Mouse (Mus musculus): Measurements from ENCODE around the gene Siva1. TPM values are rescaled to one million over a fixed set of nuclear protein-coding genes. Genes with fewer than 3 reads are reported as not detected.

Siva1 gene
- polyA plus RNA-seq, 1 experiment from 2014 or later, result 222 TPM

- Histone ChIP-seq H3K36me3 (replicated peaks; ENCODE audit: control insufficient read depth, insufficient read depth, low read depth, low read length) (no peaks in the 10 kb centered on the region), H3K4me3 (ENCODE audit: low read depth, low read length) (no peak overlapping the region), H3K9ac (replicated peaks; ENCODE audit: low read length) (no peak overlapping the region), H3K27ac (replicated peaks; ENCODE audit: low read depth, low read length) (no peak overlapping the region), H3K9me3 (replicated peaks; ENCODE audit: control insufficient read depth, low read length) (no peaks in the 10 kb centered on the region), H3K4me2 (ENCODE audit: low read depth, low read length) (no peak overlapping the region), H3K27me3 (ENCODE audit: control insufficient read depth, insufficient read depth, low read length) (no peaks in the 10 kb centered on the region), H3K4me1 (ENCODE audit: control insufficient read depth, insufficient read depth, low read length) (peaks cover 13% of the 10 kb centered on the region)
- no peak for ATAC-seq (replicated peaks; ENCODE audit: insufficient number of reproducible peaks, low FRiP score, low TSS enrichment, low read depth)
- DNase-seq (ENCODE audit: low spot score), result no peak
- WGBS, result 80% methylated on average over 3 of the region's 3 CpGs
Measured at GRCm38 (mm10) chr12:112696806-112697425, 52.4 kb downstream of the Siva1 start.

Small RNA genes lying within 50 kb of the gene (microRNA-seq; reads per million reads assigned to microRNA genes)
- gene Mir6939 (ENCODE audit: borderline number of aligned reads), result 2.8 reads per million

Other genes with a start within 250 kb of the Siva1 start
- not detected in 2 replicates for gene A530016L24Rik, start 155.2 kb upstream of the Siva1 start, polyA plus RNA-seq (2014; fragmentation: Nextera tagmentation; extraction: Ambion mirVana)
- gene Tmem179, start 127.9 kb upstream of the Siva1 start, polyA plus RNA-seq (2014; fragmentation: Nextera tagmentation; extraction: Ambion mirVana), result 1.4 and 1.9 TPM in 2 replicates
- gene Inf2, start 55.9 kb upstream of the Siva1 start, polyA plus RNA-seq (2014; fragmentation: Nextera tagmentation; extraction: Ambion mirVana), result 1.6 and 1.9 TPM in 2 replicates
- gene Adssl1, start 24.6 kb upstream of the Siva1 start, polyA plus RNA-seq (2014; fragmentation: Nextera tagmentation; extraction: Ambion mirVana), result 4.0 and 4.2 TPM in 2 replicates
- gene Akt1, start 30.2 kb downstream of the Siva1 start, polyA plus RNA-seq (2014; fragmentation: Nextera tagmentation; extraction: Ambion mirVana), result 68.3 and 99.2 TPM in 2 replicates
- gene Zbtb42, start 34.1 kb downstream of the Siva1 start, polyA plus RNA-seq (2014; fragmentation: Nextera tagmentation; extraction: Ambion mirVana), result 2.3 and 2.6 TPM in 2 replicates
- 5.3 and 8.0 TPM in 2 replicates for gene Cep170b, start 75.8 kb downstream of the Siva1 start, polyA plus RNA-seq (2014; fragmentation: Nextera tagmentation; extraction: Ambion mirVana)
- 3.4 and 6.5 TPM in 2 replicates for gene Pld4, start 116.0 kb downstream of the Siva1 start, polyA plus RNA-seq (2014; fragmentation: Nextera tagmentation; extraction: Ambion mirVana)
- 0.13 and 0.18 TPM in 2 replicates for gene Ahnak2, start 158.0 kb downstream of the Siva1 start, polyA plus RNA-seq (2014; fragmentation: Nextera tagmentation; extraction: Ambion mirVana)
- gene Clba1, start 164.3 kb downstream of the Siva1 start, polyA plus RNA-seq (2014; fragmentation: Nextera tagmentation; extraction: Ambion mirVana), result 8.3 and 9.5 TPM in 2 replicates
- gene Cdca4, start 184.7 kb downstream of the Siva1 start, polyA plus RNA-seq (2014; fragmentation: Nextera tagmentation; extraction: Ambion mirVana), result 175 and 179 TPM in 2 replicates
- 0.15 TPM in 1 of 2 replicates, not detected in the other for gene Gpr132, start 223.5 kb downstream of the Siva1 start, polyA plus RNA-seq (2014; fragmentation: Nextera tagmentation; extraction: Ambion mirVana)

Data from embryonic facial prominence, embryonic 11.5 days (tissue).